Mouse (Mus musculus) left cerebral cortex, adult 9 months (tissue): Measurements from ENCODE around the gene Zfp462.
A peak's percentile ranks its signal among the peaks of the same experiment; 100 is the strongest.

Experiments
- DNase-seq, 2 experiments: peaks; one replicate each; pipeline ENCODE4 v3.0.0; 2022; ENCODE audit warnings: low spot score in 2 of 2

The Zfp462 gene

DNA sequence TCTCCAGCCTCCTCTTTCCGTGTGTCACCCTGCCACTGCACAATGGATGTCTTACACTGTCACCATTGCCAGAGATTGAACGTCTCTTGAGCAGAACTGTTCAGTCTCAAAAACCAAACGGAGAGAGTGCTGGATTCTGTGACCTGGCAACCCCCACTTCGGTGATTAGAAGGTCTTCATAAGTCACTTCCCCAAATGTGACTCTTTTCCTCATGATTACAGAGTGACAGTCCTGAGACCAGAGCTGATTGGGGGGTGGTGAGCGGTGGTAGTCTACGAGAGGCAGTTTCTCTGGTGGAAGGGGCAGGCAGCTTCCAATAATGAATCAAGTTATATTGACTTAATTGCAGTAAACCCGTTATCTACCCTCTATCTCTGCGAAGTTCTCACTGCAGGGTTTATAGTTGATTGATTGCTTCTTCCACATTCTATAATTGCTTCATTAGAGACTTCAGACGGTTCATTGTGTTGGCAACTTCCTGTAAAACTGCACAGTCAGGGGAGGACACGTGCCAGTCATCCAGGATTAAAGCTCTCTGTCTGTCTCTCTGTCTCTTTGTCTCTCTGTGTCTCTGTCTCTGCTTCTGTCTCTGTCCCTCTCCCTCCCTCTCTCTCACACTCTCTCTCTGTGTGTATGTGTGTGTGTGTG, 173.1 kb downstream of the Zfp462 start:
- no peak for DNase-seq

DNA sequence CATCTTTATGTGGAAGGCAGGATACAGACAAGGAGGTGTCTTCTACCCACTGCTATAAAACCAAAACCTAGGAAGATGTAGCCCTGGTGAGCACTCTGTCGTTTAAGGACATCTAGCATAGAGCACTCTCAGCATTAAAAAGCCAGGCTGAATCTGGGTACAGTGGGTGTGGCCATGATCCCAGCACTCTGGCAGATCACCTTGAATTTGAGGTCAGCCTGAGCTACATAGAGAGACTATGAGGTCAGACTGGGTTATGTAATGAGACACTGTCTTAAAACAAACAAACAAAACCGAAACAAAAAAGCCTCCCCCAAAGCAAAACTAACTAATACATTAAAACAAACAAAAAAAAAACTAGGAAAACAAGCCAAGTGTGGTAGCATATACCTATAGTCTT, 176.3 kb downstream of the Zfp462 start:
- no peak for DNase-seq

DNA sequence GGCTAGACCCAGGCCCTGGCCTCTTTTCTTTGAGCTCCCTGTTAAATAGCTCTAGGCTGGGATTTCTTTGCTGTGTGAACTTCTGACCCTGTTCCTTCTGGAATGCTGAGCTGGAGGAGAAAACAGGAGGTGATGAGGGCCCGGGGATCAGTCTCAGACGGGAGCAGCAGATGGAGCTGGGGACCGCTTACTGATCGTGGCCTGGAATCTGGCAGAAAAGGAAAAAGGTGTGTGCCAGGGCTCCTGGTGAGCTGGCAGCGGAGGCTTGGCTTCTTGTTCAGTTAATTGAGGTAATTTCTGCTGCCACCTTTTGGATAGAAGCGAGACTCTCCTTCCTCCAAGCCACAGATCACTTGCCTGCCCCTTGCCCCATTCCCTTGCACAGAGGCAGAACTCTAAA, 177.1 kb downstream of the Zfp462 start:
- DNase-seq: no peak

DNA sequence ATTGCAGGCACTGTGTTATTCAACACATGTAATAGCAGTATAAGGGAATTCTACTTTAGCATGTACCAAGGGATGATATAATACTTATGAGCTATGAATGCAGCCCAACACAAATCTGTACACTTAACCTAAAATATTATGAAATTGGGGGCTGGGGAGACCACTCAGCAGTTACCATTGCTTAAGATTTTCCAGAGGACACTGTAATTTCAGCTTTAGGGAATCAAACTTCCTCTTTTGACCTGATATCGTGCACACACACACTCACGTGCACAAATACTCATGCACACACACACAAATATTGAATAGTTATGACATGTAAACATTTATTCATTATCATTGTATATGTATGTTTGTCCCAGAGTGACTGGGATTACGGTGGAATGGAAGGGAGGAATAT, 179.3 kb downstream of the Zfp462 start:
- DNase-seq: no peak

DNA sequence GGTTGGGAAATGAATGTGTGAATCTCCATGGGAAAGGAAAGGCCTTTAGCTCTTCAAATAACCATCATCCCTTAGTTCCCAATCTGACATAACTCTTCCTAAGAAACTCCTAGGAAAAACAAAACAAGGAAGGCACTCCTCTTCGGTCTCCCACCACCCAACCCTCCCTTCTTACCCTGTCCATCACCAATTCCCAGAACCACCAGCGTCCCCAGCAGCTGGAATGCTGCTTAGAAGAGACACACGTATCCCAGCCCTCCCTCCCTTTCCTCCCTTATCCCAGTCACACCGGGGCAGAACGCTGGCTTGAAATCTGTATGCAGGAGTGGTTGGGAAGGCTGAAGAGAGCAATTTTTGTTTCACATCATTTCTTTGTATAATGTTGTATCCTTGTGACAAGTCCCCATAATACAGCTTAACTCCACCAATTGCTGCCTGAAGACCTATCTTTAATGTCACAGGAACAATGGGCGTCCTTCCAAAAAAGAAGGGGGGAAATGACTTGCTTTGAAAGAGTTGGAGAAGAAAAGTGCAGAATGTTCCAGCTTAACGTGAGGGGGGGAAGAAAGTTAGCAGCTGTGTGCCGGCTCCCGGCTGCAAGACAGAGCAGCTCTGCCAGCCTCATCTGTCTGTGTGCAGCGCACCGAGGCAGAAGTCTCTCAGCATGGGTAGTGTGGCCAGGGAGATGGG, 180.3 kb downstream of the Zfp462 start:
- peak in 1 of 2 experiments; percentile 36 for DNase-seq

DNA sequence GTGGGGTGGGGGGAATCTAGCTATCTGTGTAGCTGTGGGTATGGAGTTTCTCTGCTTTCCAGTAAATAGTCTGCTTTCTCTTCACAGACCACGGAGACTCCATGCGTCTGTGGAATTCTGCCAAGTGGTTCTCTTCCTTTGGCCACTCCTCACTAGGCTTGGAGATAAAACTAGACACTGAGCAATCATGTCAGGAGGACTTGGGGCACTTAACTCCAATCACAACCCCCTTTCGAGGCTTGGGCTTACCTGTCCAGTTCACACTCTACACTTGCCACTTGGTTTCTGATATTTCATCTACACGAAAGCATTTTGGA, 180.8 kb downstream of the Zfp462 start:
- no peak for DNase-seq

DNA sequence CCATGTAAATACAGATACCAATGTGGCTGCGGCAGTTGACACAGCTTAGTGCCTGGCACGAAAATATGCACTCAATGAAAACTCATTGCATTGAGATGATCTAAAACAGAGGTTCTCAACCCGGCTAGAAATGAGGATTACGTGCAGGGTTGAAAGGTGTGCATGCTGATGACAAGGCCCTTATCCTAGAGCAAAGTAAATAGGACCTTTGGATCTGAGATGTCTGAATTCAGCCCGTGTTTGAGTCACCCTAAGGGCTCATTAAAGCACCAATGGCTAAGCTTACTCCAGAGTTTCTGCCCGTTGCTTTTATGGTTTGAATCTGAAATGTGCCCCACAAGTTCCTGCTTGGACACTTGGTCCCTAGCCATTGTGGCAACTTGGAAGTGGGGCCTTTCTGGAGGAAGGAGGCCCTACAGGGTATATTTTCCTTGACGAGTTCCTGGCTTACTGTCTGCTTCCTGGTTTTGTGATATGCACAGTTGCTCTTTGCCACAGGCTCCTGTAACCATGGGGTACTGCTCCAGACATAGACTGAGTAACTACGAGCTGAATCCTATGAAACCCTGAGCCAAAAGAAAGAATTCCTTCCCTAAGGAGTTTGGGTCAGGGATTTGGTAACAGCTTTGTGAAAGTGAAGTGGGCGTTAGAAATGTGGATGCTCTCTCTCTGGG, 182.5 kb downstream of the Zfp462 start:
- no peak for DNase-seq

DNA sequence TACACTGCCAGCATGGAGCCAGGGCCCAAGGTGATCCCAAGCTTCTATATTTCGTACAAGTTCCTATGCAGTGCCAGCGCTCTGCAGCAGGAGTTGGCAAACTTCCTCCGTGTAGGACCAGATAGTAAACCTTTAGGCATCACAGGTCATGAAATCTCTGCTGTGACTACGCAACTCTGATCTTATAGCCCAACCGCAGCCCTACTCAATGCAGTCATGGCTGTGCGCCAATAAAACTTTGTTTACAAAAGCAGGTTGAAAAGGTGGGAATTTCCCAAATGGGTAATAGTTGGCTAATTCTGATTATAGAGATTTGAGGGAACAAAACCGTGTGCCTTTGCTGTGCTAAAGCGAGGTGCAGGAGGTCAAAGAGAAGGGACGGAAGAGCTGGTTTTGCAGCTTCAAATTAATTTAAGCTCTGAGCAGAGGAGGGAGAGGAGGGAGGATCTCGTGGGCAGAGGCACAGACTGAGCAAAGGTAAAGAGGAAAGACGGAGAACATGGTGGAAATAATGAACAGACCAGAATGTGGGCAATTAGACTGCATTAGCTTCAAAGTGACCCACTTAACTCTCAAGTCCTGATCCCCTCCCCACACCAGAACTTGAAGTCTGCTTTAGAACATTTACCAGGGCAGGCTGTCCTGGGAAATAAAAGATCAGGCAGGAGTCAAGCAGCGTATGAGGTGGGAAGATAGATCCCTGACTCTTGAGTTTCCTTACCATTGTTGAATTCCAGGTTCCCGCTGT, 183.4 kb downstream of the Zfp462 start:
- no peak for DNase-seq
